Comparison of ENCODE assay signal across 17 mouse cellular contexts in the genomic region with DNA sequence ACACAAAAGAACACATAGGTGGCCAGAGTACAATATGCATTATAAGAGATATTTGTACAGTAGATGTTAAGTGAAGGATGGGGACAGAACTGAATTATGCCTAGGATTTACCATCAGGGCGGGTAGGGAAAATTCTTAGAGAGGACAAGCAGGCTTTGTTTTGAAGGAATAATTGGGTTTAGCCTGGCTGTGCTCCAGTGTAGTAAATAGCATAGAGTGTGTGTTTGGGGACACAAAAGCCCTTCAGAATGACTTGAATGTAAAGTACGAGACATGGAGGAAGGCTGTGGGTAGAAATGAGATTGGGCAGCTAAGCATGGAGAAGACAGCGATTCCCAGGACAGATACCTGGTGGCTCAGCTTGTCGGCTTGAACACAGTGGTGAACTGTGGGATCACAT.
"Had no signal": no experiment of that assay in that cellular context is flagged by ENCODE, and none has a peak within 500 bp of the region (broad histone marks: within the 10 kb centered on the region; RNA-seq: fewer than 3 reads in every experiment).

No protein-coding gene starts in this region.

- H3K36me3 ChIP-seq: lung, embryonic 15.5 days; midbrain, embryonic 13.5 days; neural tube, embryonic 12.5 days; stomach, embryonic 15.5 days had no signal

- H3K27ac ChIP-seq: lung, embryonic 15.5 days; macrophage; midbrain, embryonic 13.5 days; neural tube, embryonic 12.5 days; stomach, embryonic 15.5 days; stomach, postnatal 0 days had no signal

- H3K4me2 ChIP-seq: lung, embryonic 15.5 days; midbrain, embryonic 11.5 days; midbrain, embryonic 13.5 days; neural tube, embryonic 12.5 days; stomach, embryonic 15.5 days had no signal

- H3K27me3 ChIP-seq: lung, embryonic 15.5 days; neural tube, embryonic 12.5 days; stomach, embryonic 15.5 days had no signal

- H3K9ac ChIP-seq: liver, postnatal 0 days; lung, embryonic 15.5 days; midbrain, embryonic 13.5 days; neural tube, embryonic 12.5 days; stomach, embryonic 15.5 days had no signal

- H3K9me3 ChIP-seq: lung, embryonic 15.5 days; neural tube, embryonic 12.5 days; stomach, embryonic 15.5 days had no signal

- H3K4me3 ChIP-seq: lung, embryonic 15.5 days; megakaryocyte, embryonic 14.5 days; midbrain, embryonic 13.5 days; neural tube, embryonic 12.5 days; stomach, embryonic 15.5 days had no signal

- DNase-seq: liver, postnatal 0 days; lung, adult 2 months; lung, postnatal 14 days; lung, postnatal 36 days; right cerebral cortex, postnatal 14 days; thymus, adult 2 months; thymus, postnatal 25 days; thymus, postnatal 4 days had no signal

- ATAC-seq: liver, postnatal 0 days; lung, postnatal 0 days; midbrain, embryonic 13.5 days had no signal
